Comparison of ENCODE assay signal across 14 mouse cellular contexts in the genomic region with DNA sequence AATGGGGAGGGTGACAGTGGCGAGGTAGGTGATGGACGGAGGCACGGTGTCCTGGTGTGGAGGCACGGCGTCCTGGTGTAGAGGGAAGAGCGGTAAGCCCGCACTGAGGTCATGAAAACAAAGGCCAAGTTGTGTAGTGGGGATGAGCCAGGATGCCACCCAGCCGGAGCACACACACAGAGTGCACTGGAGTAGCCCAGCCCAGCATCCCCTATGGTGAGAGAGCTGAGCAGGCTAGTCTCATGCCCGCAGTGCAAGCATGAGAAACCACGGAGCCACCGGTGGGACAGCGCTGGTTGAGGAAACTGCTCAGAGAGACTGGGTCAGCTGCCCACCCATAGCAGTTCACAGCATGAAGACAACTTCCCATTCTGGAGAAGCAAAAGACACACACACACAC. TPM values are rescaled to one million over a fixed set of nuclear protein-coding genes. Genes with fewer than 3 reads are reported as not detected.
DNase-seq lines count a peak whose midpoint lies in the region; ATAC-seq and TF ChIP-seq lines count a peak whose summit lies in the region.
"Had no signal": no experiment of that assay in that cellular context is flagged by ENCODE, and none has a peak within 500 bp of the region (broad histone marks: within the 10 kb centered on the region; RNA-seq: fewer than 3 reads in every experiment).

No protein-coding gene starts in this region.

- no peak for ATAC-seq in heart, embryonic 12.5 days (ENCODE audit: insufficient number of reproducible peaks, low FRiP score)
- ATAC-seq in forebrain, embryonic 14.5 days, result peak; percentile 45
- no peak for ATAC-seq in megakaryocyte, adult 5-6 weeks (ENCODE audit: poor library complexity, severe bottlenecking)

- intact Hi-C loops in heart, postnatal 14 days (cut with DNase I), result loop anchor here (5.0 kb wide), 1 partner anchor 184 kb away; no protein-coding TSS in a partner anchor

- WGBS in heart, embryonic 12.5 days, result 66% methylated on average over 12 of the region's 12 CpGs
- 57% methylated on average over 12 of the region's 12 CpGs for whole genome bisulfite sequencing in forebrain, embryonic 14.5 days
- 37% methylated on average over 12 of the region's 12 CpGs for WGBS in midbrain, embryonic 10.5 days

- no peak for TF ChIP-seq CTCF in brain, embryonic 14.5 days (IDR thresholded peaks at IDR 0.05; ENCODE audit: borderline replicate concordance, extremely low read depth, insufficient read depth, insufficient read length)

- H3K27ac ChIP-seq in heart, embryonic 12.5 days (ENCODE audit: poor library complexity, severe bottlenecking), result 0 out of 2 replicates have a peak overlapping the region, but pooled peaks have one; percentile 17
- peak overlapping the region; percentile 45 for H3K27ac ChIP-seq in forebrain, embryonic 14.5 days (ENCODE audit: low read depth, low read length)
- H3K27ac ChIP-seq in midbrain, embryonic 10.5 days (replicated peaks), result peak overlapping the region; percentile 50

- no peaks in the 10 kb centered on the region for H3K9me3 ChIP-seq in heart, embryonic 12.5 days (replicated peaks)
- no peaks in the 10 kb centered on the region for H3K9me3 ChIP-seq in forebrain, embryonic 14.5 days (replicated peaks; ENCODE audit: control insufficient read depth, low read length)
- H3K9me3 ChIP-seq in midbrain, embryonic 10.5 days (replicated peaks), result no peaks in the 10 kb centered on the region

- no peaks in the 10 kb centered on the region for H3K27me3 ChIP-seq in heart, embryonic 12.5 days (replicated peaks)
- H3K27me3 ChIP-seq in forebrain, embryonic 14.5 days (replicated peaks; ENCODE audit: control insufficient read depth, insufficient read depth, low read length), result no peaks in the 10 kb centered on the region
- H3K27me3 ChIP-seq in midbrain, embryonic 10.5 days (ENCODE audit: low read depth, poor library complexity, severe bottlenecking), result no peaks in the 10 kb centered on the region

- DNase-seq in heart, postnatal 14 days, result no peak
- DNase-seq in brain, embryonic 14.5 days (ENCODE audit: low read depth), result peak; percentile 46
- no peak for DNase-seq in forebrain, embryonic 14.5 days (ENCODE audit: low spot score)
- no peak for DNase-seq in midbrain, embryonic 10.5 days (ENCODE audit: low spot score)
- DNase-seq in adrenal gland, postnatal 14 days, result no peak
- no peak for DNase-seq in thymus, adult 18-20 months
- DNase-seq: kidney, adult 8-10 months; layer of hippocampus, postnatal 36 days; liver; lung, postnatal 36 days had no signal

- peaks cover 40% of the 10 kb centered on the region for H3K36me3 ChIP-seq in heart, embryonic 12.5 days
- H3K36me3 ChIP-seq in forebrain, embryonic 14.5 days (ENCODE audit: control insufficient read depth, insufficient read depth, low read length), result peaks cover 56% of the 10 kb centered on the region
- peaks cover 73% of the 10 kb centered on the region for H3K36me3 ChIP-seq in midbrain, embryonic 10.5 days

- H3K4me1 ChIP-seq in heart, embryonic 12.5 days (replicated peaks), result peaks cover 3% of the 10 kb centered on the region; the same call in 1 of the 2 replicates
- no peaks in the 10 kb centered on the region for H3K4me1 ChIP-seq in forebrain, embryonic 14.5 days (ENCODE audit: control insufficient read depth, insufficient read depth, low read length)
- H3K4me1 ChIP-seq in midbrain, embryonic 10.5 days, result peaks cover 10% of the 10 kb centered on the region

- no peak for TF ChIP-seq POLR2A in brain, embryonic 14.5 days (IDR thresholded peaks at IDR 0.05; ENCODE audit: borderline replicate concordance, extremely low read depth, insufficient read depth, insufficient read length, poor library complexity, severe bottlenecking)

- no peak overlapping the region for H3K4me2 ChIP-seq in heart, embryonic 12.5 days
- H3K4me2 ChIP-seq in forebrain, embryonic 14.5 days (ENCODE audit: low read length), result no peak overlapping the region

- no peak overlapping the region for H3K9ac ChIP-seq in heart, embryonic 12.5 days
- peak overlapping the region; percentile 7; the same call in 1 of the 2 replicates for H3K9ac ChIP-seq in forebrain, embryonic 14.5 days (ENCODE audit: low read length)

- no peak overlapping the region for H3K4me3 ChIP-seq in heart, embryonic 12.5 days
- H3K4me3 ChIP-seq in forebrain, embryonic 14.5 days (ENCODE audit: low read depth, low read length), result no peak overlapping the region
- H3K4me3 ChIP-seq in midbrain, embryonic 10.5 days, result no peak overlapping the region

RNA-seq across cellular contexts. Expression of gene Vangl2, which starts 26.6 kb away (rescaled TPM):
- 13.5 and 14.4 TPM in 2 replicates for polyA plus RNA-seq in heart, embryonic 12.5 days (2016; fragmentation: Nextera tagmentation; extraction: Ambion mirVana)
- total RNA-seq in heart, postnatal 14 days (2021), result 1 to 10 TPM; 4.3 to 5.9 TPM
- polyA plus RNA-seq in brain, embryonic 14.5 days (2012; rRNA removed), result 61.5 and 87.3 TPM in 2 replicates
- 45.1 and 55.8 TPM in 2 replicates for polyA plus RNA-seq in forebrain, embryonic 14.5 days (2014; fragmentation: Nextera tagmentation; extraction: Ambion mirVana)
- polyA plus RNA-seq in midbrain, embryonic 10.5 days (2016; fragmentation: Nextera tagmentation; extraction: Ambion mirVana), result 49.1 and 55.4 TPM in 2 replicates
- 4.6 and 6.8 TPM in 2 replicates for total RNA-seq in adrenal gland, postnatal 14 days (2021)
- total RNA-seq in megakaryocyte, adult 5-6 weeks (2015), result 2.1 and 2.8 TPM in 2 replicates
- total RNA-seq in megakaryocyte, adult 5-6 weeks (2017), result 1.8 and 2.5 TPM in 2 replicates

RNA-seq across cellular contexts. Expression of gene Nhlh1, which starts 55.7 kb away (rescaled TPM):
- not detected in 2 replicates for polyA plus RNA-seq in heart, embryonic 12.5 days (2016; fragmentation: Nextera tagmentation; extraction: Ambion mirVana)
- not detected for total RNA-seq in heart, postnatal 14 days (2021)
- 14.8 and 19.3 TPM in 2 replicates for polyA plus RNA-seq in brain, embryonic 14.5 days (2012; rRNA removed)
- 4.5 and 7.4 TPM in 2 replicates for polyA plus RNA-seq in forebrain, embryonic 14.5 days (2014; fragmentation: Nextera tagmentation; extraction: Ambion mirVana)
- polyA plus RNA-seq in midbrain, embryonic 10.5 days (2016; fragmentation: Nextera tagmentation; extraction: Ambion mirVana), result 5.5 and 6.9 TPM in 2 replicates
- total RNA-seq in adrenal gland, postnatal 14 days (2021), result not detected in 2 replicates
- total RNA-seq in megakaryocyte, adult 5-6 weeks (2015), result not detected in 2 replicates
- total RNA-seq in megakaryocyte, adult 5-6 weeks (2017), result not detected in 2 replicates
- total RNA-seq: MEL had no signal
- polyA plus RNA-seq: heart, embryonic 16.5 days had no signal
